Mouse (Mus musculus): Measurements from ENCODE around the gene Cacna2d4. TPM values are rescaled to one million over a fixed set of nuclear protein-coding genes. Genes with fewer than 3 reads are reported as not detected.

Cacna2d4 gene
- polyA plus RNA-seq (2015; fragmentation: Nextera tagmentation; extraction: Ambion mirVana), result 0.14 TPM in 1 of 2 replicates, not detected in the other

DNA sequence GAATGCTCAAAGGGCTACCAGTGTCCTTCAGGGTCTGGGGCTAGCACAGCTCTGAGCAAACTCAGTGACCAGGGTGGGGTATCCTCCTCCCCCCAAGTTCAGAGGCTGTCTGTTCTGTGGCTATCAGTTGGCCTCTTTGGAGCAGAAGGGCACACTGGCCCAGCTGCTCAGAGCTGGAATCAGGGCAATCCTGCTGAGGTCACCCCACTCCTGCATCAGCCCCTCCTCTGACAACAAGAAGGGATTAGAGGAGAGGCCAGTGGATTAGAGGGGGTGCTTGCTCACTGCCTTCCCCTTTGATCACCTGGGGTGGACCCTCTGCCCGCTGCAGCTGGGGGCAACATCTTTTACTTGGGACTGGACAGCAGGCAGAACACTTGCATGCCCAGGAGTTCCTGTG lies at the start of gene Cacna2d4:
Cacna2d4 (plus strand) TSS at position 286 of the 400 bp plus-strand sequence.
- peaks cover 4% of the 10 kb centered on the region; the same call in 1 of the 2 replicates for H3K4me1 ChIP-seq (ENCODE audit: insufficient read depth, low read length)
- H3K27ac ChIP-seq (ENCODE audit: low read length), result no peak within 1 kb of the TSS
- H3K4me3 ChIP-seq (ENCODE audit: low read length), result no peak within 1 kb of the TSS
- no peaks in the 10 kb centered on the region for H3K36me3 ChIP-seq (ENCODE audit: insufficient read depth, low read length)
- no peak within 1 kb of the TSS for H3K4me2 ChIP-seq (replicated peaks; ENCODE audit: low read depth, low read length)
- 86% methylated on average over 1 of the region's 1 CpGs for WGBS
- no peaks in the 10 kb centered on the region for H3K27me3 ChIP-seq (ENCODE audit: insufficient read depth, low read length)
- H3K9me3 ChIP-seq (ENCODE audit: low read length), result no peaks in the 10 kb centered on the region
- ATAC-seq (ENCODE audit: low FRiP score, low TSS enrichment), result no peak
- H3K9ac ChIP-seq (replicated peaks; ENCODE audit: low read length), result no peak within 1 kb of the TSS

DNA sequence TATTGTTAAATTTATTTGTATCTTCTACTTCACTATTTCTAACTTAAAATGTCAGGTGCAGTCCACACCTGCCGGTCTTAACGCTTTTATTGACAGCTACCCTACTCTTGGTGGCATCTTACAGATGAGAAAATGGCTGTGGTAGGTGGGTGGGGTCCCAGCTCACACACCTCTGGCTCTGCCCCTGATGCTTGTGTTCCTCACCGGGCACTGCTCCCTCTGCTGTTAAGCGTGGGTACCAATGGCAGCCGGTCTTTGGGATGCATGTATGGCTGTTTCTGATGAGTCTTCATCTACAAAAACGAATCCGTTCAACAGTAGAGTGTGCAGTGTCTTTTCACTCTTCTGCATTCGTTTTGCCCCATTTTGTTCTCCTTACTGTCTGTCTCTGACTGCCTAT lies 49.7 kb upstream of the Cacna2d4 start:
- ATAC-seq (ENCODE audit: low FRiP score, low TSS enrichment), result no peak
- H3K27me3 ChIP-seq (ENCODE audit: insufficient read depth, low read length), result no peaks in the 10 kb centered on the region
- H3K4me1 ChIP-seq (ENCODE audit: insufficient read depth, low read length), result no peaks in the 10 kb centered on the region
- 63% methylated on average over 8 of the region's 8 CpGs for WGBS
- no peak overlapping the region for H3K4me2 ChIP-seq (replicated peaks; ENCODE audit: low read depth, low read length)
- H3K36me3 ChIP-seq (ENCODE audit: insufficient read depth, low read length), result peaks cover 6% of the 10 kb centered on the region; the same call in 1 of the 2 replicates
- H3K4me3 ChIP-seq (ENCODE audit: low read length), result no peak overlapping the region
- H3K9ac ChIP-seq (replicated peaks; ENCODE audit: low read length), result no peak overlapping the region
- no peaks in the 10 kb centered on the region for H3K9me3 ChIP-seq (ENCODE audit: low read length)
- H3K27ac ChIP-seq (ENCODE audit: low read length), result no peak overlapping the region

DNA sequence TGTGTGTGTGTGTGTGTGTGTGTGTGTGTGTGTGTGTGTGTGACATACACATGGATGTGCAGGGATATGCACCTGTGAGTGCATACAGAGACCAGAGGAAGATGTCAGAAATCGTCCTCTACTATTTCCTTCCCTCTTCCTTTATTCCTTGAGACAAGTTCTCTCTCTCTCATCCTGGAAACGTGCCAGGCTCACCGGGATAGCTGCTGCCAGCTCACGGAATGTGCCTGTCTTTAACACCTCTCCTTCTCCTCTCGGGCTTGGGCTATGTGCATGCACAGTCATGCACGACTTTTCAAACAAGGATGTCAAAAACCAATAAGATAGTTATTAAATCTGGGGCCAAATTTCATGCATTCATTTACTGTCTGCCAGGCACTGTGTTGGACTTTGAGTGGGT lies 48.7 kb upstream of the Cacna2d4 start:
- no peak overlapping the region for H3K9ac ChIP-seq (replicated peaks; ENCODE audit: low read length)
- H3K4me1 ChIP-seq (ENCODE audit: insufficient read depth, low read length), result no peaks in the 10 kb centered on the region
- H3K4me3 ChIP-seq (ENCODE audit: low read length), result no peak overlapping the region
- WGBS, result 65% methylated on average over 6 of the region's 6 CpGs
- no peaks in the 10 kb centered on the region for H3K9me3 ChIP-seq (ENCODE audit: low read length)
- no peak overlapping the region for H3K27ac ChIP-seq (ENCODE audit: low read length)
- no peak overlapping the region for H3K4me2 ChIP-seq (replicated peaks; ENCODE audit: low read depth, low read length)
- ATAC-seq (ENCODE audit: low FRiP score, low TSS enrichment), result no peak
- H3K27me3 ChIP-seq (ENCODE audit: insufficient read depth, low read length), result no peaks in the 10 kb centered on the region
- H3K36me3 ChIP-seq (ENCODE audit: insufficient read depth, low read length), result peaks cover 6% of the 10 kb centered on the region; the same call in 1 of the 2 replicates

DNA sequence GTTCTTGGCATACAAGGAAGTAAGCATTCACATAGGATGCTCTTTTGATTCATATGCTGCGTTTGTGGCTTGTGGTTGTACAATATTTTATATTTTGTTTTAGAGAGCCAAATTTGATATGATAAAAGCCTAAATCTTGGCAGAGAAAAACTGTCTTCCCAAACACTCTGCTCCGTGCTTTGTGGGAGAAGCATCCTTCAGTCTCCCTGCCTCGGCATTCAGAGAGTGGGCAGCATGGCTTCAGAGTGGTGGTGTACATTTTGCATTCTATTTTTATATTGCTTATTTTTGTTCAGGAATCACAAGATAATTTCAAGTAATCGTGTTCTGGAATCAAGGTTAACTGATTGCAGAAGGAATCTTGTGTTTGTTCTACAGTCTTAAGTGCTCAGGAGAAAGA lies 44.8 kb upstream of the Cacna2d4 start:
- H3K9me3 ChIP-seq (ENCODE audit: low read length), result no peaks in the 10 kb centered on the region
- no peaks in the 10 kb centered on the region; the same call in 1 of the 2 replicates for H3K36me3 ChIP-seq (ENCODE audit: insufficient read depth, low read length)
- peaks cover 12% of the 10 kb centered on the region; the same call in 1 of the 2 replicates for H3K4me1 ChIP-seq (ENCODE audit: insufficient read depth, low read length)
- no peak overlapping the region for H3K27ac ChIP-seq (ENCODE audit: low read length)
- H3K4me3 ChIP-seq (ENCODE audit: low read length), result no peak overlapping the region
- no peak for ATAC-seq (ENCODE audit: low FRiP score, low TSS enrichment)
- 88% methylated on average over 4 of the region's 4 CpGs for WGBS
- no peak overlapping the region for H3K4me2 ChIP-seq (replicated peaks; ENCODE audit: low read depth, low read length)
- no peak overlapping the region for H3K9ac ChIP-seq (replicated peaks; ENCODE audit: low read length)
- H3K27me3 ChIP-seq (ENCODE audit: insufficient read depth, low read length), result no peaks in the 10 kb centered on the region

DNA sequence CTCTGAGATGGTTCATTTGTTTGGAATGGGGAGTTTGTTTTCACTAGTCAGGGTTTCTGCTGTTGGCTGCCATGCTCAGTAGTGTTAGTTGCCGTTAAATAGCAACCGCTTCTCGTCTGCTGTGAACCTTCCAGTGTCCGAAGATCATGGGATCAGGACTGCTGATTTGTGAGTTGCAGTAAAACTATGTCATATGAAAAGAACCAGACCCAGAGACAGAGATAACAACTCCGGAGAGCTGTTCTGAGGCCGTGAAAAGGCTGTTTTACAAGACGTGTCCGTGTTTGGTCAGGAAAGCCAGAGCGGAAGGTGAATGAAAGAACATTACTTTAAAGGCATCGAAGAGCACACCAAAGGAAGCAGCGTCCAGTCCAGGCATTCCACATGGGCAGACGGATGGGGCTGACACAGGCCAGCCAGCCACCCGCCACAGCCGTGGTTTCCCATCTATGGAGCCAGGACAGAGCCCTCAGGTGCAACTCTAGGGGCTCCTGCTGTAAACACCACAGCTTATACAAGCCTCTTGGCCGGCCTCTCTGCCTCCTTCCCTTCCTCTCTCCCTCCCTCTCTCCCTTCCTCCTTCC lies 42.7 kb upstream of the Cacna2d4 start:
- no peak overlapping the region for H3K4me2 ChIP-seq (replicated peaks; ENCODE audit: low read depth, low read length)
- ATAC-seq (ENCODE audit: low FRiP score, low TSS enrichment), result peak; percentile 12; the same call in 1 of the 2 replicates
- peaks cover 13% of the 10 kb centered on the region; the same call in 1 of the 2 replicates for H3K4me1 ChIP-seq (ENCODE audit: insufficient read depth, low read length)
- H3K27ac ChIP-seq (ENCODE audit: low read length), result no peak overlapping the region
- no peak overlapping the region for H3K4me3 ChIP-seq (ENCODE audit: low read length)
- no peaks in the 10 kb centered on the region for H3K27me3 ChIP-seq (ENCODE audit: insufficient read depth, low read length)
- H3K9ac ChIP-seq (replicated peaks; ENCODE audit: low read length), result no peak overlapping the region
- 38% methylated on average over 15 of the region's 15 CpGs for WGBS
- no peaks in the 10 kb centered on the region; the same call in 1 of the 2 replicates for H3K36me3 ChIP-seq (ENCODE audit: insufficient read depth, low read length)
- no peaks in the 10 kb centered on the region for H3K9me3 ChIP-seq (ENCODE audit: low read length)

DNA sequence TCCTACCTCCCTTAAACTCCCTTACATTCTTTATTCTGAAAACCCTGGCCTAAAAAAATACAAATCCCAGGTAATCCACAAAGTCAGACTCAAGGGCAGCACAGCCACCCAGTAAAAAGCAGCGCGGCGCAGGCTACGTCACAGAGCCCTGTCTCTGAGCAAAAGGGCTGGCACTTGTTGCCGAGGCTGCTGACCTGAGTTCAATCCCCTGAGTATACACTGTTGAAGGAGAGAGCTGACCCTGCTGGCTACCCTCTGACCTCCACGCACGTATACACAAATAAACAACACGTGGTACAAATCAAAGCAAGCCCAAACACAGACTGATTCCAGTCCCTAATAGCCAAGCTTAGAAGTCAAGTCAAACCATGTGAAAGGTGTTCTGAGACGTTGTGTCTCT lies 42.2 kb upstream of the Cacna2d4 start:
- Histone ChIP-seq H3K4me3 (ENCODE audit: low read length) (no peak overlapping the region), H3K4me1 (ENCODE audit: insufficient read depth, low read length) (peaks cover 13% of the 10 kb centered on the region; the same call in 1 of the 2 replicates), H3K9me3 (ENCODE audit: low read length) (no peaks in the 10 kb centered on the region), H3K27me3 (ENCODE audit: insufficient read depth, low read length) (no peaks in the 10 kb centered on the region), H3K36me3 (ENCODE audit: insufficient read depth, low read length) (no peaks in the 10 kb centered on the region; the same call in 1 of the 2 replicates), H3K27ac (ENCODE audit: low read length) (no peak overlapping the region), H3K4me2 (replicated peaks; ENCODE audit: low read depth, low read length) (no peak overlapping the region), H3K9ac (replicated peaks; ENCODE audit: low read length) (no peak overlapping the region)
- 56% methylated on average over 9 of the region's 9 CpGs for WGBS
- ATAC-seq (ENCODE audit: low FRiP score, low TSS enrichment), result no peak

DNA sequence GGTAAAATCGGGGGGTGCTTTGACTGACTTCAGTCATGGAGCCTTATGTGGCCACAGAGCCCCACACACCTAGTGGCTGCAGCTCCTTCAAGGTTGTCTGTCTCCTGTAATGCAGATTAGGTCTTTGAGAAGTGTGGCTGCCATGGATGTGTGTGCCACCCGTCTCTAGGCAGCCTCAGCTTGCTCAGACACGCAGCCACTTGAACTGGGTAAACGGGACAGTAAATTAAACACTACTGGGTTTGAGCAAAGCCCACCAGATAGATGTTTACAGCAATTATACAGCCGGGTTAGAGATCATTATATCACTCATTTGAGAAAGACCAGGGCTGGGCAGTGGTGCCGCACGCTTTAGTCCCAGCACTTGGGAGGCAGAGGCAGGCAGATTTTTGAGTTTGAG lies 41.7 kb upstream of the Cacna2d4 start:
- Histone ChIP-seq H3K27me3 (ENCODE audit: insufficient read depth, low read length) (no peaks in the 10 kb centered on the region), H3K9me3 (ENCODE audit: low read length) (no peaks in the 10 kb centered on the region), H3K27ac (ENCODE audit: low read length) (no peak overlapping the region), H3K36me3 (ENCODE audit: insufficient read depth, low read length) (no peaks in the 10 kb centered on the region; the same call in 1 of the 2 replicates), H3K4me2 (replicated peaks; ENCODE audit: low read depth, low read length) (no peak overlapping the region), H3K4me3 (ENCODE audit: low read length) (no peak overlapping the region), H3K4me1 (ENCODE audit: insufficient read depth, low read length) (peaks cover 13% of the 10 kb centered on the region; the same call in 1 of the 2 replicates), H3K9ac (replicated peaks; ENCODE audit: low read length) (no peak overlapping the region)
- WGBS, result 78% methylated on average over 7 of the region's 7 CpGs
- ATAC-seq (ENCODE audit: low FRiP score, low TSS enrichment), result no peak

DNA sequence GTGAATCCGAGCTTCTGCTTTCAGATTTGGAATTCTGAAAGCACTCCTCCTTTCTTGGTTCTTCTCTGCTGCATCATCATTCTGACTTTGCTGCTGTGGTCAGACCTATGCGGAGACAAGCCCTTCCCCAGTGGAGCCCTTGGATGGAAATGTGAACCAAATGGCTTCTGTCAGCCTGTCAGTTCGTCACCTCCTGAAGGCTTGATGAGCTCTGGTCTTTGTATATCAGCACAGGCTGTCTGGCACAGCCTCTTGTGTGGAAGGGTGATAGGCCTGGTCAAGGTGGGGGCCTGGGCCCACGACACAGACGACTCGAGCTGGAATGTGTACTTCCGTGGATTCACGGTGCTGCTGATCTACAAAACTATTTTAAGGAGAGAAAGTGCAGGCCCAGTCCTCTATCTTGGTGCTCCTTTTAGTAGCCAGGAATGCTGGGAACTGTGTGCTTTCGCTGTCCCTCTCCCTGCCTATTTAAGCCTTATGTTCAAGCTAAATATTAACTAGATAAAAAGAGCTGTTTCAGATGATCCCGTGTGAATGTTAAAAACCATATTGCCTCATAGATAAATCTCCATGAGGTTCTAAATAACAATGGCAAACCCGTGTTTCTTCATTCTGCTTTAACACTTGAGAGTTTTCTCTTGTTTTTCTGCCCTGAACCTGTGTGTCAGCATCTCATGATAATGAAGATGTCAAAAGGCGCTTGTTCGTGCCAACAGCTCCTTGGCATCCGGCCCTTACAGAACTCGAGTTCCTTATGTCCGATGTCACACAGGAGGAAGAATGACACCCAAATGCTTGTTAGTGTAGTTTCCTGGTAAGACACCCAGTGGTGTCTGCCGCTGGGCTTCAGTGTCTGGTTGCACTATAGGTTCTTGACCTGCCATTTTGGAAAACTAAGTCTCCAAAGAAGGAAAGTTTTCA lies 39.7 kb upstream of the Cacna2d4 start, which contains the start of gene Cacna1c:
Cacna1c (minus strand) TSS at position 37 of the 924 bp plus-strand sequence.
- Histone ChIP-seq H3K36me3 (ENCODE audit: insufficient read depth, low read length) (no peaks in the 10 kb centered on the region; the same call in 1 of the 2 replicates), H3K9me3 (ENCODE audit: low read length) (no peaks in the 10 kb centered on the region), H3K4me2 (replicated peaks; ENCODE audit: low read depth, low read length) (no peak within 1 kb of the TSS), H3K27ac (ENCODE audit: low read length) (no peak within 1 kb of the TSS), H3K9ac (replicated peaks; ENCODE audit: low read length) (no peak within 1 kb of the TSS), H3K4me1 (ENCODE audit: insufficient read depth, low read length) (peaks cover 13% of the 10 kb centered on the region; the same call in 1 of the 2 replicates), H3K4me3 (ENCODE audit: low read length) (no peak within 1 kb of the TSS), H3K27me3 (ENCODE audit: insufficient read depth, low read length) (no peaks in the 10 kb centered on the region)
- 55% methylated on average over 17 of the region's 17 CpGs for WGBS
- ATAC-seq (ENCODE audit: low FRiP score, low TSS enrichment), result peak; percentile 27; the same call in 1 of the 2 replicates

DNA sequence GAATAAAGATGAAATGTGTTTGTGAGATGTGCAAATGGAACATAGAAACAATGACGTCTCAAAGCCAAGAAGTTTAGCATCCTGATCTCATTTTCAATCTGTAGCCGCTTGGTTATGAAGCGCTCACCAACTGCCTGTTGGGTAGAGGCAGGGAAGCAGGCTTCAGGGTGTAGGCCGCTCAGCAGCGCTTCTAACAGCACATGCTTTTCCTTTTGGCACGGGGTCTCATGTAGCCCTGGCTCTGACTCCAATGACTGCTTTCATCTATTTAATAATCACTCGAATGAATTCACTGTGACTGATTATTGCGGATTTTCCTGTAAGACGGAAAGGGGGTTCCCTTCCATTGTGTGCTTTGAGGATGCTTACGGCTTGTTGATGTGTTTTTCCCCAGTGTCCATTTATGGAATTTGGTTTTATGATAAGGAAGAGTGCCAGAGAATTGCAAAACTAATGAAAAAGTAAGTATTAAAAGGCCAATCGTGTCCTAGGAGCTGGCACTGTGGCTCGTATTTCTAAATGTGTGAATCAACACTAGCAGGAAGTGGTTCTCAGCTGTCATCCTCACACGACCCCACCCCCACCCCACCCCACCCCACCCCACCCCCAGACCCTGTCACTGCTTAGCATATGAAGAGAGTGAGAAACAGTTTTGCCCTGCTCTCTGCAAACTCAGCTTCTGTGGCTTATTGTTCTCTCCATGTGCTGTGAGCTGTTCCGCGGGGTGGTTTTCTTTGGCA lies 37.6 kb upstream of the Cacna2d4 start:
- Histone ChIP-seq H3K4me3 (ENCODE audit: low read length) (no peak overlapping the region), H3K9me3 (ENCODE audit: low read length) (no peaks in the 10 kb centered on the region), H3K4me2 (replicated peaks; ENCODE audit: low read depth, low read length) (no peak overlapping the region), H3K27me3 (ENCODE audit: insufficient read depth, low read length) (no peaks in the 10 kb centered on the region), H3K36me3 (ENCODE audit: insufficient read depth, low read length) (peaks cover 7% of the 10 kb centered on the region; the same call in 1 of the 2 replicates), H3K4me1 (ENCODE audit: insufficient read depth, low read length) (peaks cover 7% of the 10 kb centered on the region; the same call in 1 of the 2 replicates), H3K9ac (replicated peaks; ENCODE audit: low read length) (no peak overlapping the region), H3K27ac (ENCODE audit: low read length) (no peak overlapping the region)
- WGBS, result 56% methylated on average over 15 of the region's 15 CpGs
- ATAC-seq (ENCODE audit: low FRiP score, low TSS enrichment), result no peak
